8 mouse cellular contexts compared by ENCODE assay signal in the genomic region with DNA sequence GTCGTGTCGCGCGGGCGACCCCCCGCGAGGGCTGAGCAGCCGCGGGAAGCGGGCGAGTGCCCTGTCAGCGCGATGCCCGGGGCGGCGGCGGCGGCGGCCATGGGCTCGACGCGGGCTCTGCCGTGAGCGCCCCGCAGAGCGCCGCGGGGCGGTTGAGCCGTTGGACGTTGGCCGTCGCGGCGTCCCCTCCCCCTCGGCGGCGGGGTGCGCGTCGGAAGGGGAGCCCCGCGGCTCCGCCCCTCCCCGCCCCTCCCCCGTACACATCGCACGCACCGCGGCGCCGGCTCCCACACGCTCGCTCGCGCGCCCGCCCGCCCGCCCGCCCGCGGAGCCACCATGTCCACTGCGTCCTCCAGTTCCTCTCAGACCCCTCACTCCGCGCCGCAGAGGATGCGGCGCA. TPM values are rescaled to one million over a fixed set of nuclear protein-coding genes. Genes with fewer than 3 reads are reported as not detected.
DNase-seq lines count a peak whose midpoint lies in the region; ATAC-seq and TF ChIP-seq lines count a peak whose summit lies in the region.

A gene (plus strand): TSS at position 50 of the 400 bp plus-strand sequence.

- TF ChIP-seq EP300 in heart, adult 2 months (IDR thresholded peaks at IDR 0.05; ENCODE audit: insufficient read depth, low read depth, low read length), result no peak
- TF ChIP-seq EP300 in liver, embryonic 14.5 days (IDR thresholded peaks at IDR 0.05; ENCODE audit: low read depth), result no peak
- no peak for TF ChIP-seq EP300 in stomach, postnatal 0 days (optimal IDR thresholded peaks at IDR 0.05)

- WGBS in thymus, adult 2 months, result 1% methylated on average over 47 of the region's 69 CpGs
- under 1% methylated on average over 40 of the region's 69 CpGs for WGBS in heart, adult 2 months
- 1% methylated on average over 23 of the region's 69 CpGs for WGBS in kidney, postnatal 0 days
- WGBS in liver, embryonic 14.5 days (ENCODE audit: insufficient replicate concordance), result 0% methylated on average over 22 of the region's 69 CpGs
- 0% methylated on average over 5 of the region's 69 CpGs for WGBS in stomach, postnatal 0 days

- peaks cover 16% of the 10 kb centered on the region for H3K36me3 ChIP-seq in thymus, adult 2 months (ENCODE audit: control insufficient read depth, insufficient read depth, low read length)
- peaks cover 6% of the 10 kb centered on the region for H3K36me3 ChIP-seq in heart, adult 2 months (ENCODE audit: control insufficient read depth, insufficient read depth, low read length)
- no peaks in the 10 kb centered on the region for H3K36me3 ChIP-seq in kidney, postnatal 0 days (ENCODE audit: insufficient read depth, low read length)
- H3K36me3 ChIP-seq in liver, embryonic 14.5 days (replicated peaks; ENCODE audit: control insufficient read depth, insufficient read depth, low read depth), result no peaks in the 10 kb centered on the region
- no peaks in the 10 kb centered on the region for H3K36me3 ChIP-seq in stomach, postnatal 0 days (ENCODE audit: control insufficient read depth, insufficient read depth, low read length)

- peak within 1 kb of the TSS; percentile 72 for H3K4me2 ChIP-seq in kidney, postnatal 0 days (ENCODE audit: low read length)
- peak within 1 kb of the TSS; percentile 72 for H3K4me2 ChIP-seq in liver, embryonic 14.5 days (ENCODE audit: low read depth)
- H3K4me2 ChIP-seq in stomach, postnatal 0 days (replicated peaks; ENCODE audit: low read depth), result peak within 1 kb of the TSS; percentile 76

- TF ChIP-seq POLR2A in thymus, adult 2 months (IDR thresholded peaks at IDR 0.05; ENCODE audit: control insufficient read depth, extremely low read depth, insufficient read depth, low read length, poor library complexity), result no peak; the same call in 1 of the 2 replicates
- TF ChIP-seq POLR2A in heart, adult 2 months (IDR thresholded peaks at IDR 0.05; ENCODE audit: insufficient read depth, low read depth, low read length), result no peak

- DNase-seq in thymus, adult 2 months, result peak; percentile 79
- DNase-seq in thymus, adult 18-20 months, result no peak
- peak; percentile 77 for DNase-seq in embryo, embryonic 10.5 days (ENCODE audit: low spot score)
- DNase-seq in heart, adult 2 months, result peak; percentile 83 to 84
- peak; percentile 66 for DNase-seq in kidney, postnatal 0 days (ENCODE audit: low spot score)
- peak in 2 of 3 experiments; percentile 42 to 54 for DNase-seq in liver, embryonic 14.5 days (ENCODE audit: low read depth in 3 of 3, low spot score in 3 of 3)
- peak; percentile 82 for DNase-seq in naive thymus-derived CD4-positive, alpha-beta T cell, adult 2 months (ENCODE audit: low read depth)
- DNase-seq in stomach, postnatal 0 days (ENCODE audit: low spot score), result peak; percentile 85

- peak within 1 kb of the TSS; percentile 97 for H3K4me3 ChIP-seq in thymus, adult 2 months (ENCODE audit: control insufficient read depth, insufficient read depth, low read length)
- peak within 1 kb of the TSS; percentile 62 for H3K4me3 ChIP-seq in heart, adult 2 months
- H3K4me3 ChIP-seq in kidney, postnatal 0 days (replicated peaks; ENCODE audit: low read depth, low read length), result peak within 1 kb of the TSS; percentile 91
- peak within 1 kb of the TSS; percentile 81 for H3K4me3 ChIP-seq in liver, embryonic 14.5 days (ENCODE audit: insufficient read depth in 1 of 2, low read depth in 2 of 2, low read length in 2 of 2)
- H3K4me3 ChIP-seq in stomach, postnatal 0 days (ENCODE audit: low read depth, low read length), result peak within 1 kb of the TSS; percentile 89

- intact Hi-C loops in heart, adult 2 months (cut with DNase I), result loop anchor here (5.0 to 10.0 kb wide), 3 partner anchors 183 to 325 kb away; a partner anchor contains a TSS

- ATAC-seq in kidney, postnatal 0 days (replicated peaks; ENCODE audit: low FRiP score, low read depth), result peak; percentile 82
- peak; percentile 80 for ATAC-seq in liver, embryonic 14.5 days (ENCODE audit: insufficient read depth)
- peak; percentile 78 for ATAC-seq in stomach, postnatal 0 days (ENCODE audit: low FRiP score, low TSS enrichment)

- TF ChIP-seq CTCF in thymus, adult 2 months (IDR thresholded peaks at IDR 0.05; ENCODE audit: borderline replicate concordance, control insufficient read depth, extremely low read depth, insufficient read depth, low read length, poor library complexity), result no peak
- no peak for TF ChIP-seq CTCF in heart, adult 2 months (IDR thresholded peaks at IDR 0.05)
- no peak for TF ChIP-seq CTCF in kidney, postnatal 0 days (IDR thresholded peaks at IDR 0.05; ENCODE audit: low read depth)
- TF ChIP-seq CTCF in liver, embryonic 14.5 days (IDR thresholded peaks at IDR 0.05; ENCODE audit: low read depth), result no peak
- no peak for TF ChIP-seq CTCF in stomach, postnatal 0 days (IDR thresholded peaks at IDR 0.05; ENCODE audit: low read depth)

- H3K79me2 ChIP-seq in heart, adult 2 months (replicated peaks; ENCODE audit: control insufficient read depth, insufficient read depth, low read length), result peaks cover 2% of the 10 kb centered on the region; the same call in 1 of the 2 replicates

- peaks cover 7% of the 10 kb centered on the region for H3K4me1 ChIP-seq in thymus, adult 2 months (replicated peaks; ENCODE audit: control insufficient read depth, insufficient read depth, low read length)
- H3K4me1 ChIP-seq in heart, adult 2 months (ENCODE audit: control insufficient read depth, insufficient read depth, low read length), result peaks cover 2% of the 10 kb centered on the region
- H3K4me1 ChIP-seq in kidney, postnatal 0 days (replicated peaks; ENCODE audit: insufficient read depth, low read length), result 0 out of 2 replicates have a peak, but pooled peaks cover 10% of the 10 kb centered on the region
- H3K4me1 ChIP-seq in liver, embryonic 14.5 days (replicated peaks; ENCODE audit: control insufficient read depth in 2 of 2, insufficient read depth in 2 of 2, low read length in 1 of 2), result peaks cover 10 to 13% of the 10 kb centered on the region in 2 experiments
- H3K4me1 ChIP-seq in stomach, postnatal 0 days (replicated peaks; ENCODE audit: control insufficient read depth, insufficient read depth), result no peaks in the 10 kb centered on the region

- H3K27ac ChIP-seq in thymus, adult 2 months (ENCODE audit: control insufficient read depth, insufficient read depth, low read length), result peak within 1 kb of the TSS; percentile 97
- peak within 1 kb of the TSS; percentile 97 for H3K27ac ChIP-seq in heart, adult 2 months
- peak within 1 kb of the TSS; percentile 97 for H3K27ac ChIP-seq in kidney, postnatal 0 days
- peak within 1 kb of the TSS; percentile 76 for H3K27ac ChIP-seq in liver, embryonic 14.5 days
- peak within 1 kb of the TSS; percentile 99 for H3K27ac ChIP-seq in stomach, postnatal 0 days (replicated peaks)

- no peaks in the 10 kb centered on the region for H3K27me3 ChIP-seq in thymus, adult 2 months (ENCODE audit: control insufficient read depth, insufficient read depth, low read length)
- H3K27me3 ChIP-seq in heart, adult 2 months (ENCODE audit: control insufficient read depth, insufficient read depth, low read length), result no peaks in the 10 kb centered on the region
- H3K27me3 ChIP-seq in kidney, postnatal 0 days (ENCODE audit: insufficient read depth, low read length), result no peaks in the 10 kb centered on the region
- H3K27me3 ChIP-seq in liver, embryonic 14.5 days (ENCODE audit: control insufficient read depth, insufficient read depth, low read length), result no peaks in the 10 kb centered on the region
- no peaks in the 10 kb centered on the region for H3K27me3 ChIP-seq in stomach, postnatal 0 days (ENCODE audit: control insufficient read depth, insufficient read depth, low read length)

- peak within 1 kb of the TSS; percentile 92 for H3K9ac ChIP-seq in heart, adult 2 months (ENCODE audit: low read depth, low read length)
- peak within 1 kb of the TSS; percentile 96 for H3K9ac ChIP-seq in kidney, postnatal 0 days (ENCODE audit: low read depth, low read length)
- H3K9ac ChIP-seq in liver, embryonic 14.5 days (replicated peaks), result peak within 1 kb of the TSS; percentile 85
- peak within 1 kb of the TSS; percentile 91 for H3K9ac ChIP-seq in stomach, postnatal 0 days (ENCODE audit: low read length)

- H3K9me3 ChIP-seq in kidney, postnatal 0 days (replicated peaks; ENCODE audit: low read length), result no peaks in the 10 kb centered on the region
- H3K9me3 ChIP-seq in liver, embryonic 14.5 days (ENCODE audit: control insufficient read depth, low read length), result no peaks in the 10 kb centered on the region
- no peaks in the 10 kb centered on the region for H3K9me3 ChIP-seq in stomach, postnatal 0 days (ENCODE audit: control insufficient read depth, low read length)

RNA-seq across cellular contexts. Expression of the gene that starts here (rescaled TPM):
- polyA plus RNA-seq in thymus, adult 2 months (2012; rRNA removed), result 187 and 194 TPM in 2 replicates
- total RNA-seq in heart, adult 2 months (2021), result 10 to 100 TPM in 1 of 2 experiments, 1 to 10 TPM in 1; 9.0 to 10.7 TPM
- 1.7 and 3.2 TPM in 2 replicates for polyA plus RNA-seq in heart, adult 2 months (2012; rRNA removed)
- 11.1 and 13.8 TPM in 2 replicates for polyA plus RNA-seq in kidney, postnatal 0 days (2015; fragmentation: Nextera tagmentation; extraction: Ambion mirVana)
- polyA plus RNA-seq in liver, embryonic 14.5 days (2012; rRNA removed), result 0.84 and 1.2 TPM in 2 replicates
- 1.5 and 2.4 TPM in 2 replicates for polyA plus RNA-seq in liver, embryonic 14.5 days (2014; fragmentation: Nextera tagmentation; extraction: Ambion mirVana)
- 4.0 and 4.1 TPM in 2 replicates for polyA plus RNA-seq in stomach, postnatal 0 days (2015; fragmentation: Nextera tagmentation; extraction: Ambion mirVana)

Comparison
In these comparisons a context has a peak if more than half of its experiments do, and no peak if none do; other contexts are left out.
1. RNA of the gene that starts here (polyA plus RNA-seq): 187 to 194 TPM in thymus, adult 2 months; 11.1 to 13.8 TPM in kidney, postnatal 0 days, 4.0 to 4.1 TPM in stomach, postnatal 0 days, 1.7 to 3.2 TPM in heart, adult 2 months and 0.84 to 2.4 TPM in liver, embryonic 14.5 days; every median in the first group is over 10 times any median in the second.
2. DNase-seq: peak in thymus, adult 2 months (single experiment), embryo, embryonic 10.5 days (single experiment), heart, adult 2 months (2 of 2), kidney, postnatal 0 days (single experiment), liver, embryonic 14.5 days (2 of 3), naive thymus-derived CD4-positive, alpha-beta T cell, adult 2 months (single experiment) and stomach, postnatal 0 days (single experiment); none in thymus, adult 18-20 months (0 of 2).
3. Peak in every context shown above with its lines, with median percentiles within 50 percentile points of each other: H3K27ac ChIP-seq, H3K4me3 ChIP-seq, H3K9ac ChIP-seq, ATAC-seq and H3K4me2 ChIP-seq.